Mouse (Mus musculus): Measurements from ENCODE around the gene Gm20481. TPM values are rescaled to one million over a fixed set of nuclear protein-coding genes. Genes with fewer than 3 reads are reported as not detected.
A peak's percentile ranks its signal among the peaks of the same experiment; 100 is the strongest.

Gene Gm20481
- polyA plus RNA-seq, 1 experiment from 2014 or later = 0.55 TPM

DNA sequence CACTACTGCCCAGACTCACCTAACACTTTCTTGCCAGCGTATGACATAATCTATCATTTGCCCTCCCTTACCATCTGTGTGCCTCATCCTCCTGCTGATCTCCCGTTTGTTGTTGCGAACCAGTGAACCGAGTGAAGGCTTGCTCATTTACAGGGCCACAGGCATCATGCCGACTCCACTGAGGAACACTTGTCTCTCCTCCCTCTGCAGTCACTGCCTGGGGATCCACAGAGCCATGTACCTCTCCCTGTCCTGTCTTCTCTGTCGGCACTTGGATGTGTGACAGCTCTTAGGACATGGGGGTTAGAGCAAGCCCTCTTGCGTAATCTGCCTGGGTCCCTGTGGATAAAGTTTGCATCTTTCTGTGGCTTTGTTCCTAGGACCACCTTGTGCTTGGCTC lies 39.9 kb downstream of the Gm20481 start:
- no peaks in the 10 kb centered on the region for H3K9me3 ChIP-seq (ENCODE audit: control insufficient read depth, low read length)
- H3K36me3 ChIP-seq (ENCODE audit: control insufficient read depth, insufficient read depth, low read length) = peaks cover 96% of the 10 kb centered on the region
- no peak overlapping the region for H3K4me2 ChIP-seq (ENCODE audit: low read length)
- H3K27me3 ChIP-seq (ENCODE audit: control insufficient read depth, insufficient read depth, low read length) = no peaks in the 10 kb centered on the region
- no peak overlapping the region for H3K27ac ChIP-seq (replicated peaks in 1 of 2; ENCODE audit: control insufficient read depth in 1 of 2, insufficient read depth in 1 of 2, low read depth in 2 of 2, low read length in 2 of 2)
- 88% methylated on average over 7 of the region's 7 CpGs for WGBS
- no peak overlapping the region for H3K9ac ChIP-seq (ENCODE audit: low read length)
- no peak overlapping the region for H3K4me3 ChIP-seq (ENCODE audit: control insufficient read depth in 1 of 2, insufficient read depth in 1 of 2, low read depth in 1 of 2, low read length in 2 of 2)
- no peaks in the 10 kb centered on the region for H3K4me1 ChIP-seq (ENCODE audit: control insufficient read depth in 2 of 2, insufficient read depth in 2 of 2, low read length in 2 of 2)
- ATAC-seq (ENCODE audit: insufficient number of reproducible peaks, insufficient read depth, low FRiP score, low read depth) = no peak

DNA sequence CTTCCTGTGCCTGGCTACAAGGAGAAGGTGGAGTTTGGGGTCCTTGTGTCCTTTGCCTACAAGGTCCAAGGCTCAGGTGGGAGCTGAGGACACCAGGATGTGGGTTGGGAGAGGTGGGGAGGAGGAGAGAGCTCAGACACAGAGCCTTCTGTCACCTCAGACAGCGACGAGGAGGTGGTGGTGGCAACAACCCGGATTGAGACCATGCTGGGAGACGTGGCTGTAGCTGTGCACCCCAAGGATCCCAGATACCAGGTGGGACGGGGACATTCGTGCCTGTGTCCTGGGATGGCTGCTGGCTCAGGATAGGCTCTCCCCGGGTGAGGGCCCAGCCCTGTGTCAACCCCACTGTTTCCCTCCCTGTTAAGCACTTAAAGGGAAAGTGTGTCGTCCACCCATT lies 41.7 kb downstream of the Gm20481 start:
- WGBS = 85% methylated on average over 8 of the region's 8 CpGs
- ATAC-seq (ENCODE audit: insufficient number of reproducible peaks, insufficient read depth, low FRiP score, low read depth) = no peak
- no peak overlapping the region for H3K27ac ChIP-seq (replicated peaks in 1 of 2; ENCODE audit: control insufficient read depth in 1 of 2, insufficient read depth in 1 of 2, low read depth in 2 of 2, low read length in 2 of 2)
- H3K4me1 ChIP-seq (ENCODE audit: control insufficient read depth in 2 of 2, insufficient read depth in 2 of 2, low read length in 2 of 2) = peaks cover 5 to 6% of the 10 kb centered on the region in 2 experiments
- H3K27me3 ChIP-seq (ENCODE audit: control insufficient read depth, insufficient read depth, low read length) = no peaks in the 10 kb centered on the region
- no peak overlapping the region for H3K4me3 ChIP-seq (ENCODE audit: control insufficient read depth in 1 of 2, insufficient read depth in 1 of 2, low read depth in 1 of 2, low read length in 2 of 2)
- H3K9ac ChIP-seq (ENCODE audit: low read length) = no peak overlapping the region
- H3K36me3 ChIP-seq (ENCODE audit: control insufficient read depth, insufficient read depth, low read length) = peaks cover 94% of the 10 kb centered on the region
- no peaks in the 10 kb centered on the region for H3K9me3 ChIP-seq (ENCODE audit: control insufficient read depth, low read length)
- H3K4me2 ChIP-seq (ENCODE audit: low read length) = no peak overlapping the region

GRCm38 (mm10) chr17:35012430-35012829 lies 42.7 kb downstream of the Gm20481 start:
- WGBS = 80% methylated on average over 13 of the region's 13 CpGs
- no peak for ATAC-seq (ENCODE audit: insufficient number of reproducible peaks, insufficient read depth, low FRiP score, low read depth)
- Histone ChIP-seq H3K27ac (replicated peaks in 1 of 2; ENCODE audit: control insufficient read depth in 1 of 2, insufficient read depth in 1 of 2, low read depth in 2 of 2, low read length in 2 of 2) (no peak overlapping the region), H3K36me3 (ENCODE audit: control insufficient read depth, insufficient read depth, low read length) (peaks cover 86% of the 10 kb centered on the region), H3K9ac (ENCODE audit: low read length) (no peak overlapping the region), H3K4me1 (ENCODE audit: control insufficient read depth in 2 of 2, insufficient read depth in 2 of 2, low read length in 2 of 2) (peaks cover 8 to 10% of the 10 kb centered on the region in 2 experiments), H3K27me3 (ENCODE audit: control insufficient read depth, insufficient read depth, low read length) (no peaks in the 10 kb centered on the region), H3K9me3 (ENCODE audit: control insufficient read depth, low read length) (no peaks in the 10 kb centered on the region), H3K4me2 (ENCODE audit: low read length) (no peak overlapping the region), H3K4me3 (ENCODE audit: control insufficient read depth in 1 of 2, insufficient read depth in 1 of 2, low read depth in 1 of 2, low read length in 2 of 2) (no peak overlapping the region)

DNA sequence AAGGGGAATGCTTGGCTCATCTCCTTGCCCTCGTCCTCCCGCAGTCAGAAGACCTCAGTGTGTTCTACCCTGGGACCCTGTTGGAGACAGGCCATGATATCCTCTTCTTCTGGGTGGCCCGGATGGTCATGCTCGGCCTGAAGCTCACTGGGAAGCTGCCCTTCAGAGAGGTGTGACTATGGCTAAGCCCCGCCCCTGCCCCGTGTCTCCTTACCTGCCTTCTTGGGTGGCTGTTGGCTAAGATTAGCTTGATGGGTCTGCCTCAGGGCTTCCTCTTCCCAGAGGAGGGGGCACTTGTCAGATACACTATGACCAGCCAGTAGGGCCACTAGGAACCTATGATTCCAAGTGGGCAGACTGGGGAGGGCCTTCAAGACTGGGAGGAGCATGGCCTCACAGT lies 43.5 kb downstream of the Gm20481 start:
- 80% methylated on average over 6 of the region's 6 CpGs for WGBS
- Histone ChIP-seq H3K4me2 (ENCODE audit: low read length) (no peak overlapping the region), H3K27ac (replicated peaks in 1 of 2; ENCODE audit: control insufficient read depth in 1 of 2, insufficient read depth in 1 of 2, low read depth in 2 of 2, low read length in 2 of 2) (no peak overlapping the region), H3K9me3 (ENCODE audit: control insufficient read depth, low read length) (no peaks in the 10 kb centered on the region), H3K27me3 (ENCODE audit: control insufficient read depth, insufficient read depth, low read length) (no peaks in the 10 kb centered on the region), H3K36me3 (ENCODE audit: control insufficient read depth, insufficient read depth, low read length) (peaks cover 79% of the 10 kb centered on the region), H3K9ac (ENCODE audit: low read length) (no peak overlapping the region), H3K4me1 (ENCODE audit: control insufficient read depth in 2 of 2, insufficient read depth in 2 of 2, low read length in 2 of 2) (peaks cover 8 to 10% of the 10 kb centered on the region in 2 experiments), H3K4me3 (ENCODE audit: control insufficient read depth in 1 of 2, insufficient read depth in 1 of 2, low read depth in 1 of 2, low read length in 2 of 2) (no peak overlapping the region)
- ATAC-seq (ENCODE audit: insufficient number of reproducible peaks, insufficient read depth, low FRiP score, low read depth) = no peak

- Histone ChIP-seq H3K4me1 (ENCODE audit: control insufficient read depth in 2 of 2, insufficient read depth in 2 of 2, low read length in 2 of 2) (peaks cover 8 to 10% of the 10 kb centered on the region in 2 experiments), H3K27me3 (ENCODE audit: control insufficient read depth, insufficient read depth, low read length) (no peaks in the 10 kb centered on the region), H3K4me3 (ENCODE audit: control insufficient read depth in 1 of 2, insufficient read depth in 1 of 2, low read depth in 1 of 2, low read length in 2 of 2) (no peak overlapping the region), H3K9me3 (ENCODE audit: control insufficient read depth, low read length) (no peaks in the 10 kb centered on the region), H3K4me2 (ENCODE audit: low read length) (no peak overlapping the region), H3K27ac (replicated peaks in 1 of 2; ENCODE audit: control insufficient read depth in 1 of 2, insufficient read depth in 1 of 2, low read depth in 2 of 2, low read length in 2 of 2) (no peak overlapping the region), H3K36me3 (ENCODE audit: control insufficient read depth, insufficient read depth, low read length) (peaks cover 58% of the 10 kb centered on the region), H3K9ac (ENCODE audit: low read length) (no peak overlapping the region)
- WGBS = 91% methylated on average over 16 of the region's 16 CpGs
- no peak for ATAC-seq (ENCODE audit: insufficient number of reproducible peaks, insufficient read depth, low FRiP score, low read depth)
Observed at GRCm38 (mm10) chr17:35015296-35015695, 45.6 kb downstream of the Gm20481 start.

GRCm38 (mm10) chr17:35016376-35016775 lies 46.7 kb downstream of the Gm20481 start, which contains the start of gene Vwa7:
TSS of gene Vwa7 (plus strand) at chr17:35016579.
- Histone ChIP-seq H3K4me3 (ENCODE audit: control insufficient read depth in 1 of 2, insufficient read depth in 1 of 2, low read depth in 1 of 2, low read length in 2 of 2) (no peak within 1 kb of the TSS), H3K4me1 (ENCODE audit: control insufficient read depth in 2 of 2, insufficient read depth in 2 of 2, low read length in 2 of 2) (peaks cover 10 to 12% of the 10 kb centered on the region in 2 experiments), H3K9ac (ENCODE audit: low read length) (peak within 1 kb of the TSS; percentile 53), H3K4me2 (ENCODE audit: low read length) (no peak within 1 kb of the TSS; the same call in 1 of the 2 replicates), H3K36me3 (ENCODE audit: control insufficient read depth, insufficient read depth, low read length) (peaks cover 47% of the 10 kb centered on the region), H3K27me3 (ENCODE audit: control insufficient read depth, insufficient read depth, low read length) (no peaks in the 10 kb centered on the region), H3K27ac (replicated peaks in 1 of 2; ENCODE audit: control insufficient read depth in 1 of 2, insufficient read depth in 1 of 2, low read depth in 2 of 2, low read length in 2 of 2) (0 out of 4 replicates have a peak within 1 kb of the TSS, but pooled peaks of 1 of the 2 experiments have one; percentile 10), H3K9me3 (ENCODE audit: control insufficient read depth, low read length) (no peaks in the 10 kb centered on the region)
- peak; percentile 54 for ATAC-seq (ENCODE audit: insufficient number of reproducible peaks, insufficient read depth, low FRiP score, low read depth)
- 23% methylated on average over 12 of the region's 12 CpGs for WGBS

DNA sequence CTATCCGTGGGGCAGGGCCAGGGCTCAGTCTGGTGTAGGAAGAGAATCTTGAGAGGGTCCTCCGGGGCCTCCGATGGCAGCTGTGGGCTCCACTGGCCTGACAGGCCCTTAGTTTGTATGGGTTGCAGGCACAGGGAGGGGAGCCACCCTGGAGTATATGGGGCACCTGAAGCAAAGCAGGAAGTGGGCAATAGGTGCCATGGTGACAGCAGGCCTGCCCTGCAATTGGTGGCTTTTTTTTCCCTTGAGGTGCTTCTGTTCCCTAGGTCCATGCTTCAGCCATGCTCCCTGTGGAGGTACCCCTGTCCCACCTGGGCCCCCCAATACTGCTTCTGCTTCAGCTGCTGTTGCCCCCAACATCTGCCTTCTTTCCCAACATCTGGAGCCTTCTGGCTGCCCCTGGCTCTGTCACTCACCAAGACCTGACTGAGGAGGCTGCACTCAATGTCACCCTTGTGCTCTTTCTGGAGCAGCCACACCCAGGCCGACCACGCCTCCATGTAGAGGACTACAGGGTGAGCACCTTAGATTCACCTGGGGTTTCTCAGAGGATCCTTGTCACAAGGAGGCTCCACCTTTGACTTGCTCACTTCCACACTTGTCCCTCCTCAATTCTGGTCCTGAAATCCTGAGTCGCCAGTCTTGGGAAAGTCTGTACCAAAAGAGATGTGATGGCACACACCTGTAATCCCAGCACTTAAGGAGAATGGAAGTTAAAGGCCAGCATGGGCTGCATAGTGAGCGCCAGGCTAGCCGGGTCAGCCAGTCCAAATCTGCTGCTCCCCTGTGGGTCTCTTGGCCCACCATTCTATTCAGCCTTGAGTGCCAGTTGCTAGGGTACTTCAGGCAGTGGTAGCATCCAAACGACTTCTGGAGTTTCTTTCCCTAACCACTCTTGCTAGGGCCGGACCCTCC lies 47.3 kb downstream of the Gm20481 start:
- H3K9ac ChIP-seq (ENCODE audit: low read length) = peak overlapping the region; percentile 53
- ATAC-seq (ENCODE audit: insufficient number of reproducible peaks, insufficient read depth, low FRiP score, low read depth) = no peak
- H3K4me3 ChIP-seq (ENCODE audit: control insufficient read depth in 1 of 2, insufficient read depth in 1 of 2, low read depth in 1 of 2, low read length in 2 of 2) = no peak overlapping the region
- H3K27me3 ChIP-seq (ENCODE audit: control insufficient read depth, insufficient read depth, low read length) = no peaks in the 10 kb centered on the region
- H3K4me2 ChIP-seq (ENCODE audit: low read length) = no peak overlapping the region
- peaks cover 40% of the 10 kb centered on the region for H3K36me3 ChIP-seq (ENCODE audit: control insufficient read depth, insufficient read depth, low read length)
- 75% methylated on average over 10 of the region's 10 CpGs for WGBS
- no peaks in the 10 kb centered on the region for H3K9me3 ChIP-seq (ENCODE audit: control insufficient read depth, low read length)
- H3K4me1 ChIP-seq (ENCODE audit: control insufficient read depth in 2 of 2, insufficient read depth in 2 of 2, low read length in 2 of 2) = peaks cover 15 to 18% of the 10 kb centered on the region in 2 experiments
- 0 out of 4 replicates have a peak overlapping the region, but pooled peaks of 1 of the 2 experiments have one; percentile 10 for H3K27ac ChIP-seq (replicated peaks in 1 of 2; ENCODE audit: control insufficient read depth in 1 of 2, insufficient read depth in 1 of 2, low read depth in 2 of 2, low read length in 2 of 2)
